In the genomic region with DNA sequence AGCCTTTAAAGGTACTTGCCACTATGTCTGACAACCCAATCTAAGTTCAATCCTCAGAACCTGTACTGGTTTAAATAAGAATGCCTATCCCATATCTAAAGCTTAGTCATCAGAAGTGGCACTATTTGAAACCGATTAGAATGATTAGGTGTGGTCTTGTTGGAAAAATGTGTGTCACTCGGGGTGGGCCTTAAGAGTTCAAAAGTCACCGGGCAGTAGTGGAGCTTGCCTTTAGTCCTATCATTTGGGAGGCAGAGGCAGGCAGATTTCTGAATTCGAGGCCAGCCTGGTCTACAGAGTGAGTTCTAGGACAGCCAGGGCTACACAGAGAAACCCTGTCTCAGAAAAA, we compare ENCODE assay signal across 8 mouse cellular contexts. TPM values are rescaled to one million over a fixed set of nuclear protein-coding genes. Genes with fewer than 3 reads are reported as not detected.
A peak's percentile ranks its signal among the peaks of the same experiment; 100 is the strongest.
DNase-seq lines count a peak whose midpoint lies in the region; ATAC-seq and TF ChIP-seq lines count a peak whose summit lies in the region.

No protein-coding gene starts in this region.

- peak overlapping the region; percentile 93 for H3K4me3 ChIP-seq in heart, embryonic 10.5 days
- no peak overlapping the region for H3K4me3 ChIP-seq in ES-Bruce4 (ENCODE audit: low read depth, low read length)
- H3K4me3 ChIP-seq in forebrain, postnatal 0 days (ENCODE audit: low read depth, low read length), result peak overlapping the region; percentile 99
- H3K4me3 ChIP-seq in liver, postnatal 0 days (ENCODE audit: low read depth, low read length), result peak overlapping the region; percentile 89

- TF ChIP-seq EP300 in ES-Bruce4 (IDR thresholded peaks at IDR 0.05; ENCODE audit: insufficient read depth, low read depth, low read length), result no peak
- no peak for TF ChIP-seq EP300 in liver, postnatal 0 days (IDR thresholded peaks at IDR 0.05; ENCODE audit: low read depth)

- H3K4me2 ChIP-seq in forebrain, postnatal 0 days (ENCODE audit: low read depth), result peak overlapping the region; percentile 71
- peak overlapping the region; percentile 89 for H3K4me2 ChIP-seq in liver, postnatal 0 days (ENCODE audit: low read depth, low read length)

- 90% methylated on average over 4 of the region's 4 CpGs for WGBS in heart, embryonic 10.5 days
- 96% methylated on average over 4 of the region's 4 CpGs for WGBS in forebrain, postnatal 0 days
- WGBS in liver, postnatal 0 days (ENCODE audit: insufficient replicate concordance), result 92% methylated on average over 4 of the region's 4 CpGs

- DNase-seq in heart, embryonic 10.5 days (ENCODE audit: low spot score), result no peak
- no peak for DNase-seq in heart, postnatal 25 days (ENCODE audit: low spot score)
- no peak for DNase-seq in forebrain, postnatal 0 days
- no peak for DNase-seq in liver, postnatal 0 days
- DNase-seq in thymus, postnatal 25 days, result no peak
- DNase-seq in urinary bladder, postnatal 14 days (ENCODE audit: low spot score), result no peak
- DNase-seq in adrenal gland, postnatal 14 days, result no peak

- TF ChIP-seq CTCF in ES-Bruce4 (IDR thresholded peaks at IDR 0.05; ENCODE audit: low read depth, low read length), result no peak
- TF ChIP-seq CTCF in forebrain, postnatal 0 days (IDR thresholded peaks at IDR 0.05; ENCODE audit: low read depth), result no peak
- no peak for TF ChIP-seq CTCF in liver, postnatal 0 days (IDR thresholded peaks at IDR 0.05; ENCODE audit: low read depth)

- H3K9ac ChIP-seq in ES-Bruce4 (ENCODE audit: low read depth, poor library complexity, severe bottlenecking), result peak overlapping the region; percentile 55
- H3K9ac ChIP-seq in forebrain, postnatal 0 days, result no peak overlapping the region
- H3K9ac ChIP-seq in liver, postnatal 0 days (replicated peaks), result no peak overlapping the region

- peaks cover 20% of the 10 kb centered on the region for H3K4me1 ChIP-seq in heart, embryonic 10.5 days
- no peaks in the 10 kb centered on the region for H3K4me1 ChIP-seq in ES-Bruce4 (ENCODE audit: control insufficient read depth, insufficient read depth, low read length)
- H3K4me1 ChIP-seq in forebrain, postnatal 0 days (ENCODE audit: insufficient read depth), result peaks cover 15% of the 10 kb centered on the region
- peaks cover 17% of the 10 kb centered on the region for H3K4me1 ChIP-seq in liver, postnatal 0 days (ENCODE audit: insufficient read depth)

- H3K27ac ChIP-seq in heart, embryonic 10.5 days, result peak overlapping the region; percentile 97
- H3K27ac ChIP-seq in ES-Bruce4 (ENCODE audit: insufficient read depth, low read length), result peak overlapping the region; percentile 94
- H3K27ac ChIP-seq in forebrain, postnatal 0 days (ENCODE audit: low read depth, low read length), result no peak overlapping the region
- no peak overlapping the region for H3K27ac ChIP-seq in liver, postnatal 0 days (ENCODE audit: low read depth)

- no peak for TF ChIP-seq POLR2A in ES-Bruce4 (IDR thresholded peaks at IDR 0.05; ENCODE audit: insufficient read depth, low read length)

- H3K36me3 ChIP-seq in heart, embryonic 10.5 days, result no peaks in the 10 kb centered on the region
- no peaks in the 10 kb centered on the region for H3K36me3 ChIP-seq in ES-Bruce4 (ENCODE audit: control insufficient read depth, insufficient read depth, low read length, poor library complexity, severe bottlenecking)
- no peaks in the 10 kb centered on the region for H3K36me3 ChIP-seq in forebrain, postnatal 0 days (ENCODE audit: insufficient read depth)
- H3K36me3 ChIP-seq in liver, postnatal 0 days (replicated peaks; ENCODE audit: insufficient read depth, low read length), result no peaks in the 10 kb centered on the region; the same call in 1 of the 2 replicates

- no peaks in the 10 kb centered on the region for H3K27me3 ChIP-seq in heart, embryonic 10.5 days (ENCODE audit: insufficient read depth, poor library complexity, severe bottlenecking)
- no peaks in the 10 kb centered on the region for H3K27me3 ChIP-seq in ES-Bruce4 (ENCODE audit: control insufficient read depth, insufficient read depth, low read length, poor library complexity, severe bottlenecking)
- no peaks in the 10 kb centered on the region for H3K27me3 ChIP-seq in forebrain, postnatal 0 days (ENCODE audit: insufficient read depth, low read length)
- H3K27me3 ChIP-seq in liver, postnatal 0 days (ENCODE audit: insufficient read depth, low read length), result no peaks in the 10 kb centered on the region

- H3K9me3 ChIP-seq in heart, embryonic 10.5 days, result no peaks in the 10 kb centered on the region
- H3K9me3 ChIP-seq in ES-Bruce4 (replicated peaks; ENCODE audit: control insufficient read depth, insufficient read depth, low read length, poor library complexity, severe bottlenecking), result no peaks in the 10 kb centered on the region
- no peaks in the 10 kb centered on the region for H3K9me3 ChIP-seq in forebrain, postnatal 0 days (ENCODE audit: low read length)
- H3K9me3 ChIP-seq in liver, postnatal 0 days (ENCODE audit: low read length), result no peaks in the 10 kb centered on the region

- intact Hi-C loops in heart, postnatal 25 days (cut with DNase I), result no loop called here

- no peak for ATAC-seq in forebrain, postnatal 0 days
- ATAC-seq in liver, postnatal 0 days, result no peak

RNA-seq across cellular contexts. Expression of gene Xpo6, which starts 0.7 kb away (rescaled TPM):
- polyA plus RNA-seq in heart, embryonic 10.5 days (2016; fragmentation: Nextera tagmentation; extraction: Ambion mirVana), result 42.9 and 57.5 TPM in 2 replicates
- 10 to 100 TPM; 19.2 to 23.7 TPM for total RNA-seq in heart, postnatal 25 days (2021)
- polyA plus RNA-seq in ES-Bruce4 (2011; ENCODE audit: insufficient read depth, insufficient read length, low read depth, missing spikeins), result 126 and 136 TPM in 2 replicates
- 70.6 and 81.4 TPM in 2 replicates for total RNA-seq in forebrain, postnatal 0 days (2014; rRNA removed)
- polyA plus RNA-seq in forebrain, postnatal 0 days (2015; fragmentation: Nextera tagmentation; extraction: Ambion mirVana), result 29.8 and 42.8 TPM in 2 replicates
- 12.7 and 15.1 TPM in 2 replicates for polyA plus RNA-seq in liver, postnatal 0 days (2015; fragmentation: Nextera tagmentation; extraction: Ambion mirVana)
- 77.8 and 97.1 TPM in 2 replicates for total RNA-seq in adrenal gland, postnatal 14 days (2021)

Comparison
In these comparisons a context has a peak if more than half of its experiments do, and no peak if none do; other contexts are left out.
1. H3K27ac ChIP-seq: peak in heart, embryonic 10.5 days (single experiment) and ES-Bruce4 (single experiment); none in forebrain, postnatal 0 days (single experiment) and liver, postnatal 0 days (single experiment).